Mouse (Mus musculus) heart, postnatal 0 days (tissue): Measurements from ENCODE around the gene Gm3327.
"Not testable (repeated sequence)": the region's sequence is repeated elsewhere in the genome, so short reads cannot be mapped to it uniquely, and the experiment has no call there.

Experiments
- CTCF ChIP-seq: IDR thresholded peaks from 2 replicates; pipeline ENCODE4 v1.5.1; 2016; ENCODE audit warnings: antibody characterized with exemption, control low read depth, low read depth
- EP300 ChIP-seq: IDR thresholded peaks from 2 replicates; pipeline ENCODE4 v1.6.1; 2016; ENCODE audit warnings: antibody characterized with exemption, low read depth

- not testable (repeated sequence) for TF ChIP-seq CTCF, EP300
These were observed 32.1 kb upstream of the Gm3327 start for GRCm38 (mm10) chr14:44091524-44091923.
